Mouse (Mus musculus) telencephalon, adult 2 months (tissue): ENCODE results near the gene Atxn1.

Experiments
- DNase-seq: peaks from one replicate; pipeline ENCODE4 v3.0.0-alpha.2; 2011; ENCODE audit warnings: low read depth, low spot score

Gene Atxn1

GRCm38 (mm10) chr13:45499906-45500305 is 464.9 kb downstream of the Atxn1 start:
- DNase-seq, result no peak
